Mouse (Mus musculus): Measurements from ENCODE around the gene Nbeal2.

Gene Nbeal2

GRCm38 (mm10) chr9:110676492-110676911 lies 22.5 kb upstream of the Nbeal2 start:
- in situ Hi-C loops (cut with MboI; ENCODE audit: low sequenced_read_pairs): no loop called here

- in situ Hi-C loops (cut with MboI; ENCODE audit: low sequenced_read_pairs): no loop called here
Measured at GRCm38 (mm10) chr9:110673107-110673752, 19.3 kb upstream of the Nbeal2 start.

GRCm38 (mm10) chr9:110672462-110673106 lies 18.6 kb upstream of the Nbeal2 start:
- in situ Hi-C loops (cut with MboI; ENCODE audit: low sequenced_read_pairs): no loop called here

DNA sequence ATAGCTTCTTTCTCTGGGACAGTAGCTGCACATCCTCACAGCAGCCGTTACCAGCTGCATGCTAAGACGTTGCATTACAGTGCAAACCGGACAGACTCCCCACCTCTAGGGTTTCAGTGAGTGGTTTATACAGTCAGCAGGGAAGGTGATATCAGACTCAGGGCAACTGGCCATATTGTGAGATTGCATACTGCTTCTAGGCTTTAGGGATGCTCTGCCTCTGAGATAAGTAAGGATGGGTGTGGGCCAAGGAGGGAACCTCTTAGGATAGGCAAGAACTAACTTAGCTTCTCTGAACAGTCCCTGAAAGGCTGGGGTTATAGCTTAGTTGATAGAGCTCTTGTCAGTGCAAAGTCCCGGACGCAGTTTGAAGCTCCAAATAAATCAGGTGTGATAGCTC lies 15.8 kb upstream of the Nbeal2 start:
- in situ Hi-C loops (cut with MboI; ENCODE audit: low sequenced_read_pairs): no loop called here

GRCm38 (mm10) chr9:110668601-110669293 lies 14.8 kb upstream of the Nbeal2 start:
- in situ Hi-C loops (cut with MboI; ENCODE audit: low sequenced_read_pairs): no loop called here

GRCm38 (mm10) chr9:110667219-110667836 lies 13.4 kb upstream of the Nbeal2 start:
- in situ Hi-C loops (cut with MboI; ENCODE audit: low sequenced_read_pairs): no loop called here

- in situ Hi-C loops (cut with MboI; ENCODE audit: low sequenced_read_pairs): no loop called here
Measured at GRCm38 (mm10) chr9:110666374-110666773, 12.4 kb upstream of the Nbeal2 start.

DNA sequence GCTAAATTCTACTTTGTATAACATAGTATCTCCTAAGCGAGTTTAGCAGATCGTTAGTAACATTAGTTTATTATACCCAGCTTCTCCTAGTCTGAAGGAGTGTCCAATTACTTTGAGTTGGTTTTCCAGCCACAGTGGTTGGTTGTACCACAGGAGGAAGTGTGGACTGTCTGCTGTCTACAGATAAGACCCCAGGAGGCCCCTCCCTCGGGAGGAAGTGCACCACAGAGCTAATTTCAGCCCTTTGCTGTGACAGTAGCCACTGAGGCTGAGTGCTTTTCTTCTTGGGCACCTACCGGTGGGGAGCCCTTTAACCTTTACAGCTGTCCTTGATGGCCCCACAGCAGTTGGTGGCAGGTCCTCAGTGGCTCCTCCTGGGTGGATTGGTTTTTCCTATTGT lies 12.0 kb upstream of the Nbeal2 start:
- in situ Hi-C loops (cut with MboI; ENCODE audit: low sequenced_read_pairs): no loop called here

- in situ Hi-C loops (cut with MboI; ENCODE audit: low sequenced_read_pairs): no loop called here
Measured at GRCm38 (mm10) chr9:110662844-110663243, 8.9 kb upstream of the Nbeal2 start.

DNA sequence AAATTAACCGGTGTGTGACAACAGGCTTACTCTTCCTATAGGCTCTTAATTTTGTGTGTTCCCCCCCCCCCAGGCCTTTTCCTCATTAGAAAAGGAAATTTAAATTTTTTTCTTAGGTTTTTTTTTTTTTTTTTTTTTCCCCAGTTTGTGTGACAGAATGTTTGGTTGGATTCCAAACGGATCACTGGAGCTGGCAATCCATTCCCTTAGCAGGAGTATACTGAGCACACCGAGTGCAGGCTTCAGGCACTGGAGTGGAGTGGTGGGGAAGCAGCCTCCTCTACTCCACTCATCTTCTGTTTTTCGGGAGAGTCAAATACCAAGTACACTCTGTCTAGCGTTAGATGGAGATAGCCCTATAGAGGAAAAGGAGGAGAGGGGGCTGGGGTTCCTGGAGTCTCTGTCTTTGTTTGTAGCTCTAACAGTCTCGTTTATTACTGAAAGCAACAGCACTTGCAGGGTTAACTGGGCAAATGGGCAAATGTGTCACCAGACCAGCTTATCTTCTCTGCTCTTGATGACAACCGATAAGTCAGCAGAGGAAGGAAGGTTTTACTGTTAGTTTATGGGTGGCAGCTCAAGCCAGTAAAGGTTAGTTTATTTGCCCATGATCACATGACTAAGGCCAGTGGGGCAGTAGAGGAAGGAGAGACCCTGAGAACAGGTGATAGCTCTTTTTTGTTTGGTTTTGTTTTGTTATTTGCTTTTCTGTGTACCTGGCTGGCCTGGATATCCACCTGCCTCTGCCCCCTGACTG lies 7.1 kb upstream of the Nbeal2 start:
- in situ Hi-C loops (cut with MboI; ENCODE audit: low sequenced_read_pairs): no loop called here

DNA sequence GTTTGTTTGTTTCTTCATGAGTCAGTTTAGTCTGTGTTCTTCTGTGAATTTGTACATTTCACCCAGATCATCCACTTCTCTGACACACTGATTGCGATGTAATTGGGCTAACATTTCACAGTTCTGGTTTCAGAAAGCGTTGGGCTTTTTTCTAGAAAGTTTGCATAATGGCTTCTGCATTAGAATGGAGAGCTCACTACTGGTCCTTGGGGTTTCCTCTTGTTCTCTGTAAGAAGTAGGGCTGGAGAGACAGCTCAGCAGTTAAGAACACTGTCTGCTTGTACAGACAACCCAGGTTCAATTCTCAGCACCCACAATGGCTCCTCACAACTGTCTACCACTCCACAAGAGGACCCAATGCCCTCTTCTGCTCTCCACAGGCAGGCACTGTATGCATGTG lies 6.2 kb upstream of the Nbeal2 start:
- in situ Hi-C loops (cut with MboI; ENCODE audit: low sequenced_read_pairs): no loop called here

GRCm38 (mm10) chr9:110659521-110659920 lies 5.6 kb upstream of the Nbeal2 start:
- in situ Hi-C loops (cut with MboI; ENCODE audit: low sequenced_read_pairs): no loop called here

DNA sequence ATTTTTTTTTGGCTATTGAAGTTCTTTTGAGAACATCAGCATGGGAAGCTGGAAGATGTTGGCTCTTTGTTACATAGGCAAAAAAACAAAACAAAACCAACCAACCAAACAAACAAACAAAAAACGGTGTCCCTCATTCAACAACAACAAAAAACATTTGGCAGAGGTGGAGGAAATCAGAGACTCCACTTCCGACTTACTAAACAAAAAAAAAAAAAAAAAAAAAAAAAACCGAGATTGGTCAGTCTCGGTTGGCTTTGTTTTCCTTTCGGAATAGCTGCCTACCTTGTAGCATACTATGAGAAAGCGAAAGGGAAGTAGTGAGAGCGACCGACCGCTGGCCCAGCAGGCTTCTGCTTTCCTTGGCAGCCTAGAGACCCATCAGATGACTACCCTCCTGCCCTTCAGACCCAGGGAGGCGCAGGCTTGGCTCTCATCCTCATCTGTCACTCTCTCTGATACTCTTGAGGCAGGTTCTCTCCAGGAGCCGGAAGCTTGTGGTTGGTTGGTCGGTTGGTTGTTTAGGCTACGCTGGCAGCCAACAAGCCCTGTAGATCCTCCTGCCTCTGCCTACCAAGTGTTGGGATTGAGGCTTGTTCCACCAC lies 3.6 kb upstream of the Nbeal2 start:
- in situ Hi-C loops (cut with MboI; ENCODE audit: low sequenced_read_pairs): no loop called here

GRCm38 (mm10) chr9:110656249-110657221 lies 2.6 kb upstream of the Nbeal2 start, which contains the start of gene Ccdc12:
Ccdc12 (plus strand) TSS chr9:110656503.
- in situ Hi-C loops (cut with MboI; ENCODE audit: low sequenced_read_pairs): no loop called here

GRCm38 (mm10) chr9:110655651-110656007 lies 1.7 kb upstream of the Nbeal2 start:
- in situ Hi-C loops (cut with MboI; ENCODE audit: low sequenced_read_pairs): no loop called here

- in situ Hi-C loops (cut with MboI; ENCODE audit: low sequenced_read_pairs): no loop called here
Measured at GRCm38 (mm10) chr9:110654726-110655650, 1.0 kb upstream of the Nbeal2 start.

- in situ Hi-C loops (cut with MboI; ENCODE audit: low sequenced_read_pairs): no loop called here
Measured at GRCm38 (mm10) chr9:110652963-110653654, 852 bp downstream of the Nbeal2 start.

Data from CH12F3 (cell line).